Mouse (Mus musculus) left cerebral cortex, postnatal 10 days (tissue): ENCODE data around the gene Srsf5. TPM values are rescaled to one million over a fixed set of nuclear protein-coding genes. Genes with fewer than 3 reads are reported as not detected.

Experiments
- DNase-seq, 2 experiments: peaks; one replicate each; pipeline ENCODE4 v3.0.0; 2021 to 2022; ENCODE audit warnings: low spot score in 2 of 2, mixed read lengths in 1 of 2; ENCODE audit errors: extremely low spot score in 1 of 2
- intact Hi-C: fragments of 180-260 bp; cut with DNase I; formaldehyde crosslinking; loops from one replicate; pipeline ENCODE4 v1.15.1; 2025
- total RNA-seq, 2 experiments: library from RNA; stranded (reverse); gene quantifications; 2 replicates each; pipeline ENCODE4 v1.2.3; 2021

Gene Srsf5
- total RNA-seq = 100 to 1,000 TPM; 338 to 355 TPM

DNA sequence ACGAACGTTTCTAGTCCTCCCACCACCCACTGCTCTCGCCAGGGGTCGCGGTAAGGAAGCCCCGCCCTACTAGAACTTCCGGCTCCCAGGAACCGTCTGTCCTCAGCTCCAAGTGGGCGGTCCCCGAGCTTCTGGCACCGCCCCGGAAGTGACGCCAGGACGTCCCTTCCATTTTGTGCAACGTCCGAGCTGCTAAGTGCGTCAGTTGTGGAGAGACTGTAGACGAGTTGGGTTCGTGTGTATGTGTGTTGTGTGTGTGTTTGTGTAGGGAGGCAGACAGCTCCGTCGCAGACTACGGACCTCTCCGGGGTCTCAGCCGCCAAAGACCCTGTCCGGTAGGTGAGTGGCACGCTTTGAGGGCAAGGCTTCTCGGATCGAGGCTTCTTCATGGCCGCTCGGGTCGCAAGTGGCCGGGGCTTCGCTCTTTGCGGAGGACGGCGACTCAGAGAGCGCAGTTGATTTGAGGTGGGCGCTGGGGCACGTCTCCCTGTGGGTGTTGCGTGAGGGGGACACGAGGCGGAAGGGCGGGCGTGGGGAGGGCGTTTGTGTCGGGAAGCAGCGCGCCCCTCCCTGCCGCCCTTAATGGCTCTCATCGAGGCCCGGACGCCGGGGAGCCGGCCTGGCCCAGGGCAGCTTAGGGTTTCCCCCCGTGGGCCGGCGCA lies at the start of gene Srsf5:
Gene Srsf5, plus strand, starts transcription at position 171 of the 662 bp plus-strand sequence.
- intact Hi-C loops = no loop called here
- peak; percentile 98 for DNase-seq

DNA sequence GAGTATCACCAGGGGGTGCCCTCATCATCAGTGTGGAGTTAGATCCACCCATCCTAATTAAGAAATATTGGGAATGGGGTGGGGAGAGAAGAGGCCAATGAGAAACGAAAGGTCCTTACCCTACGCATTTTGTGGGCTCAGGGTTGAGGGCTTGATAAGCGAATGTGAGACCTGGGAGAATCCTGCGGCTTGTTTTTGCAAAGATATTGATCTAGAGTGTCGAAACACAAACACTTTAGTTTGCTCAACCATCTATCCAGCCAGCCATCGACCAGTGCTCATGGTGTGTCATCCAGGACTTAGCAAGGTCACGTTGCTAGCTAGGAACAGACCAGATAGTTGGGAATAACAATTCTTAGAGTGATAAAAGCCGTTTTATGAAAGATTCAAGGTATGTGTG lies 35.7 kb upstream of the Srsf5 start:
- DNase-seq = no peak
- intact Hi-C loops = no loop called here

DNA sequence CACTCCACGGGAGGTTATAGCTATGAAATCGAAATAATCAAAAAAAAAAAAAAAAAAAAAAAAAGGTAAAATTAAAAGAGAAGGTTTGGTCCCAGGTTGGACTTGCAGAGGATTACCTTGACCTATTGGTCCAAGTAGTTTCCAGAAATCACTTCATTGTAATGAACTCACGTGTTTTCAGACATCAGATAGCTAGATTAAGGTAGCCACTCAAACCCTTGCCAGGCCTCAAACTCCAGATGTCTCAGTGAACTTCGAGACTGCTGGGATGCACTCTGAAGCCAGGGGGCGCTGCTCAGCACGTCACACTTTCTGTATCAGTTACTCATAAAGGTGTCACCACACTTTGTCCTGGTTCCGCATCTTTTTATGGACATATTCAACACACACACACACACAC lies 27.5 kb upstream of the Srsf5 start:
- intact Hi-C loops = no loop called here
- DNase-seq = no peak

DNA sequence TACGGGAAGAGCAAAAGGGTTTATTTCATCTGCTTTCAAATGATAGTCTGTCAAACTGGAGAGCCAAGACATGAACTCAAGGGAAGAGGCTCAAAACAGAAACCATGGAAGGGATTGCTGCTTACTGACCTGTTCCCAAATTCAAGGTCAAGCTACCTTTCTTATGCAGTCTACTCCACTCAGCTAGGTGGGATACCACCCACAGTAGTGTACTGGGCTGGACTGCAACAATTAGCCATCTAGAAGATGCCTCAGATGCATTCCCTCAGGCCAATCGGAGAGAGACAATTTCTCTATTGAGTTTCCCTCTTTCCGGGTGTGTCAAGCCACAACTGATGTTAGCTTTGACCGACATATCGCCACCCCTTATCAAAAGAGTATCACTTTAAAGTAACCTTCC lies 24.0 kb upstream of the Srsf5 start:
- intact Hi-C loops = no loop called here
- DNase-seq = no peak

DNA sequence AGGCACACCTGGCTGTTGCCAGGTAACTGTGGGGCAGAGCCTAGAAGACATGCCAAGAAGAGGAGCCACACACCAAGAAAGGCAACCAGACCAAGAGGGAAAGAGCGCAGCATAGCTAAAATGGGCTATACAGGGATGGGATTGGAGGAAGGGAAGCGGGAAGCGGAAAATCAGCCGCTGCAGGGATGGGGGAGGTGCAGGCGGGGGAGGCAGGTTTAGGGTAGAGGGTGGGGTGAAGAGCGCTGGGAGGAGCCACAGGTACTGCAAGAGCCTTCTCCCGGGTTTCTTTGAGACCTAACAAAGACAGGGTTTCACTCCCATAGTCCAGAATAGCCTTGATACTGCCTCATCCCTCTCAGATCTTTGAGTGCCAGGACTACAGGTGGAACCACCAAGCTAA lies 22.4 kb upstream of the Srsf5 start:
- DNase-seq = peak in 1 of 2 experiments; percentile 52

DNA sequence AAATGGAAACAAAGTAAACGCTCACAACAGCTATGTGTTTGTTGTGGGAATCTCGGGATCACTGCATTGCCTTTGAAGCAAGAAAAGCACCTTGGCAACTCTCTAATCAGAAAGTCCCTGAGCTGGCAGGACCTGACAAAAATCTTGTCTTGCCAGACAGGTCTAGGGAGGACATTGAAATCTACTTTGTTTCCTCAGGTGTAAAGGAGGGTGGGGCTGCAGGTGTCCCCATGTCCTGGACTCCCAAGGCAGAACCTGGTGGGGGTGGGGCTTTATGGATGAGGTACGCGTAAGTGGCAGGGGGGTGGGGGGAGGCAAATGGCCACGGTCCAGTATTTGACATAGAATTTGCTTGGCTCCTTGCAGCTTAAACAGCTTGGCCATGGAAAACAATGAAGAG lies 21.7 kb upstream of the Srsf5 start:
- intact Hi-C loops = no loop called here
- no peak for DNase-seq

More for the DNA sequence above, 22.4 kb upstream of the Srsf5 start:
- intact Hi-C loops = no loop called here

DNA sequence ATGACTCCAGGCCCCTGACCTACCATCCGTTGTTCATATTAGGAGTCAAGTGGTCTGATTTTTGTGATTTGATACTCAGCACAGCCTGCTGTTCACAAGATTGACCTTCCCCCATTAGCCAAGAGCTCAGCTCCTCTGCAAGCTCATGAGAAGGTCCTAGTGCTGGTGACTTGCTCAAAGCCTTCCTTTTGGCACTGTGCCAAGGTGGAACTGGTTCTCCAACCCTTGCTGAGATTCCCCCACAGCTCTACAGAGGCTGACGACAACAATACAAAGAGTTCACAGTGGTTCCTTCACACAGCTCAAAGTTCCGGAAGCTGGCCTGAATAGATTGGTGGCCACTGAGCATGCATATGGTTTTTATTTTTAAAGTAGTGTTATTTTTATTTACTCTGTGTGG lies 21.1 kb upstream of the Srsf5 start:
- DNase-seq = peak; percentile 48 to 84
- intact Hi-C loops = no loop called here

DNA sequence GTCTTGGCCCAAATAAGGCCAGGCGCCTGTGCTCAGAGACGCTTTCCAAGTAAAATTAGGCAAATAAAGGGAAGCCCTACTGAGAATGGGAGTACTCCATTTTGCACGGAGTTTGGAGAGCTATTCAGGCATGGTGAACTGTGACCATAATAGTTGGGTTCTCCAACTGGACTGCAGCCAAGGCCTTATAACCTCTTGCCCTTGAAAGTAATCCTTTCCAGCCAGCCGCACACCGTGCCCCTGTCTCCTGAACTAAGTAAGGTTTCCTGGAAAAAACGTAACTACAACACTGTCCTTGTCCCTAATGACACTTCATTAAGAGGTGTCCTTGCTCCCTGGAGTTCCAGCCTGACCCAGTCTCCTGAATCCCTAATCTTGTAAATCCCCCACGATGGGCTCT lies 19.4 kb upstream of the Srsf5 start:
- DNase-seq = no peak
- intact Hi-C loops = no loop called here

DNA sequence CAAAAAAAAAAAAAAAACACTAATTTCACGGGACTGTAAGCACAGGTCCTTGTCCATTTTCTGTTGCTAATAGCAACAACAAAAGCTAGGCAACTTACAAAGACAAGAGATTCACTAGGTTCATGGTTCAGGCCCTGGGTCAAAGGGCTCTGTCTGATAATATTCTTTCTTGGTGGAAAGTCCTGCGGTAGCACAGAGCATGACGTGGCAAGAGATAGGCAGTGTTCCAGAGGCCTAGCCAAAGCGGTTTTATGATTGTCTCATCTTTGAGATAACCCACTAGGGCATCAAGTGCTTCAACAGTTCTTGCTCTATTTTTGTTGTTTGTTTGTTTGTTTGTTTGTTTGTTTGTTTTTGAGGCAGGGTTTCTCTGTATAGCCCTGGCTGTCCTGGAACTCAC lies 18.8 kb upstream of the Srsf5 start:
- intact Hi-C loops = no loop called here
- DNase-seq = no peak

DNA sequence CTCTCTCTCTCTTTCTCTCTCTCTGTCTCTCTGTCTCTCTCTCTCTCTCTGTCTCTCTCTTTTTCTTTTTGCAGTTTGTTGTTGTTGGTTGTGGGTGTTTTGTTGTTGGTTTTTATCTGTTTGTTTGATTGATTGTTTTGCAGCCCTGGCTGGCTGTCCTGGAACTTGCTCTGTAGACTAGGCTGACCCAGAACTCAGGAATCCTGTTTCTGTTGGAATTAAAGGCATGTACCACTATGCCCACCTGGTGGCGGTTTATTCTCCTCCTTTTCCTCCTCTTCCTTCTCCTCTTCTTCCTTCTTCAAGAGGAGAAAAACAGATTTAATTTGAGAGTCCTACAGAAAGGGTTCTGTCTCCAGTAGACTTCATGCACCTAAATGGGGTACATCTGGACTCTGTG lies 17.8 kb upstream of the Srsf5 start:
- DNase-seq = no peak
- intact Hi-C loops = no loop called here

DNA sequence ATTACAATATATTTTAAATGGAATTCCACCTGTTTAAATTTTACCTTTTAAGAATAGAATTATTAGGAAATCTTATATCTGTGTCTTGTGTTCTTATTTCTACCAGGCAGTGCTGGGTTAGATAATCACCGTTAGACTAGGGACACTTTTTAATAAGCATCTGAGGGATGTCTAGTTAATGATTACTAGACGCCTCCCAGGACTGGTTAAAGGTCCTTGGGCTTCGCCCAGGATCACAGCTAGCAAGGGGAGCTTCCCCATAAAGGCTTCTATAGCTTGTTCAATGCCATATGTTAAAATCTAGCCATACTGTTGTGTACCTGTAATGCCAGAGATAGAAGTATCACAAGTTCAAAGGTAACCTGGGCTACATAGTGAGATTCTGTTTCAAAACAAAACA lies 16.4 kb upstream of the Srsf5 start:
- DNase-seq = no peak
- intact Hi-C loops = no loop called here

DNA sequence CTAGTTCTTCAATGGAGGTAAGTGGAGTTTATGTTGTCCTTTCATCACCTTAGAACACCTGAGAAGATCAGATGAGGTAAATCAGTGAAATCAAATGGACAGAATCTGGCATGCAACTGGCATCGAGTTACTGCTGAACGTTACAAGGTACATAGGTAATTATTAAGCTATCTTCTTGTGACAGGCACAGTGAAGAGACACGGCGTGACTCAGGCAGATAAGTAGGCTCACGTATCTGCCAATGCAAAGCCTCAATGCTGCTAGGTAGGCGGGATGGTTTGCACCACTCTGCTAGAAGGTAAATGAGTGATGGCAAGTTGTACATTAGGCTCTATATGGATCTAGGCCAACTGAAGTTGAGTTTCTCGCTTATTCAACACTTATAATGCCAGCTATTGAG lies 15.2 kb upstream of the Srsf5 start:
- no peak for DNase-seq
- intact Hi-C loops = no loop called here

DNA sequence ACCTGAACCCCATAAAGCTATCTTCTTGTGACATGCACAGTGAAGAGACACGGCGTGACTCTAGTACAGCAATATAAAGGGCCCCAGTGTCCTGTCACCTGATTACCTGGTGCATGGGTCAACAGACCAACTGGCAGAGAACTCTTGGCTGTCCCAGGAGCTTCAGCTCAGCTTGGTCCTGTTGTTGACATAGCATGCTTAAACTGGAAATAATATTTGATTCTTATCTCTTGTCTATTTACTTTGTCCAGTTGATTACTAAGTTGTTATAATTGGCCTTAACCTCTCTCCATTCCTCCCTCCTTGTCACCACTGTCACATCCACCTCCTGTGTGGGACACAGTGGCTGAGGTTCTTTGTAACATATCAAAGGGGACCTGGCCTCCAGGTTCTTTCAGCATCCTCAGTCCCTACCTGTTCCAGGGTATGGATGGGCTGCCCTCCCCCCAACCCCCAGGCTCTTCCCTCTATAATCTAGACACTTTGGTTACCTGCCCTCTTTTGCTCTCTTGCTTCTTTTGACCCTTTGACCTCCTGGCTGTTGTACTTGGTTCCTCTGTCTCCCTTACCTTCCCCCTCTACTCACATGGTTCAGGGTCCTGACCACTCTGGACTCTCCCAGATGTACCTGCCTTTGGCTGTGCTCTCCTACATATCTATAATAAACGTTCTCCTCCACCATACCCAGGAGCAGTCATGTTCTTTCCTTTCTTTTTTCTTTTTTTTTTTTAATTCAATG lies 13.7 kb upstream of the Srsf5 start:
- intact Hi-C loops = no loop called here

DNA sequence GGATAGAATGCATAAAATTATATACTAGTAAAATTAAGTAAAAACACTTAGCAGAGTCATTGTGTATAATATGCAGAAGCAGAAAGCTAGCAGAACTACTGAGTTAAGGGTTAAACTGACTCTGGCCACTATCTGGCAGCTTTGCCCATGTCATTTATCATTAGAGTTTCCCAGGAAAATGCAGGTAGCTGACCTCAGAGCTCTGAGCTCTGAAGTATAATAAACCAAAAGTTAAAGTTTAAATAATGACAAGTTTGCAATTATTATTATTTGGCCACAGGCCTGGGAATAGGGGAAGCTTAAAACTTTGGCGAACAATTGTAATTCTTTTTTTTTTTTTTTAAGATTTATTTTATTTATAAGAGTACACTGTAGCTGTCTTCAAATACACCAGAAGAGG lies 12.4 kb upstream of the Srsf5 start:
- no peak for DNase-seq
- intact Hi-C loops = no loop called here

More for the DNA sequence above, 13.7 kb upstream of the Srsf5 start:
- no peak for DNase-seq

DNA sequence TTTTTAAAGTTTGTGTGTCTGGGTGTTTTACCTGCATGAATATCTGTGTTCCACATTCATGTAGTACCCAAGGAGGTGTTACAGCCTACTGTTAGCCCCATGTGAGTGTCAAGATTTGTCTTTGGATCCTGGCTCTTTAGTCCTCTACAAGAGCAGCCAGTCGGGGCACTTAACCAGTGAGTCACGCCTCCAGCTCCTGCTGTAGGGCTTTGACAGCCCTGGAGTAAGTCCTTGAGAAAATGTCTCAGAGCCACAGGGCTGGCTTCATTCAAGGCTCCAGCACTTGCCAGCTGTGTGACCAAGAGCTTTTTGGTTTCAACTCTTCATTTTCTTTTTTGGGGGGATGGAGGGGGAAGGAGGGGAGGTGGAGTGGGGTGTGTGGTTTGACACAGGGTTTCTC lies 8.6 kb upstream of the Srsf5 start:
- intact Hi-C loops = no loop called here
- no peak for DNase-seq

DNA sequence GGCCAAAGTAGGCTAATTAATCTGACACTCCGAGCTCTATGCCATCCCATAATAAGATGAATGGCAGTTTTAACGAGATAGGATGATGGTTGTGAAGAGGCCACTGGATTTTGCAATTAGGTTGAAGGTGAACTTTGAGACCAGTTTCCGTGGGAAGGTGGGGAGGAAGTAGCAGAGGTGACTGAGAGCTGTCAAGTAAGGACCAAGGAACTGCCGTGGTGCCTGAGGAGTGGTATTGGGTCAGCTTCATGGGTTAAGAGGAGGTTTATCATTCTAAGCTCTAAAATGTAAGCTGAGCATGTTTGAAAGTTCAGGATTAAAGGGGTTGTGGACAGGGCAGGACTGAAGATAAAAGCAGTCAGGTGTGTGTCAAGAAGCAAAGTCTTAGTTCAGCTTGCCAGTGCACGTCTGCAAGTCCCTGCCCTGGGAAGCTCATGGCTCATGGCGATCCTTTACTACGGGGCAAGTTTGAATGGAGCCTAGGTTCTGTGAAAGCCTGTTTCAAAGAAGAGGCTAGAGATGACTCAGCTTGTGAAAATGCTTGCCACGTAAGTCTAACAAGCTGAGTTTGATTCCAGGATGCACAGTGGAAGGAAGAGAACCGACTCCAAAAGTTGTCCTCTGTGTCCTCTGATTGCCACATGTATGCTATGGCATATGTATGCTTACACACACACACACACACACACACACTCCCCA lies 7.8 kb upstream of the Srsf5 start:
- intact Hi-C loops = no loop called here
- DNase-seq = no peak

DNA sequence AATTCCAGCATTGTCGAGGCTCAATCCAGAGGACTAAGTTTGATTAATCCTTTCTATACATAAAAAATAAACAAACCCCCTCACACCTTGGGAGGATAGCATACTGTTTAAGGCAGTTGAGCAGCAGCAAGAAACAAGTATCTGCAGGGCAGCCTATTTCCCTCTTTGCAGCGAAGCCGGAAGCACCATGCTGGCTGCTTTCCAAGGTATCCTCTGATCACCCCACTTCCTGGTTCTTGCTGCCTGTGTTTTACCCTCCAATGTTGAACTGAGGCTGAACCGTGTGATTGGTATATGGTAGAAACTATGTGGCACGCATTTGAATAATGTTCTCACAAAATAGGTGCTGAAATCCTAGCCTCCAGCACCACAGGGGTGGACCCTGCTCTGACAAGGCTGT lies 6.7 kb upstream of the Srsf5 start:
- DNase-seq = peak; percentile 34 to 81
- intact Hi-C loops = no loop called here

DNA sequence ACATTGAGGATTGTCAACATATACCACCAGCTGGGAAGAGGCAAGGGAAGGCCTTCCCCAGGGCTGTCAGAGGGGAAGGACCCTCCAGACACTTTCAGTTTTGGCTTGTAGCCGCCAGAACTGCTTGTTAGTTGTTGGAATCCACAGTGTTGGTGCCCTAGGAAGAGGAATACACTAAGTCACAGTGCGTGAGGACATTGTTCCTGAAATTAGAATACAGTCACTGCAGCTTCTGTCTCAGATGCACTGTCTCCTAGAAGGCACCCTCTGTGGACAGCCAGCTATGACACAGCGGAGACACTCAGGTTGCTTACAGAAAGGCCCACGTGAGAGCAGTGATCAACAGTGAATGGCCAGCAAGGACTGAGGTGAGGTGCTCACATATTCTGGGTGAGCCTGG lies 6.1 kb upstream of the Srsf5 start:
- intact Hi-C loops = no loop called here

DNA sequence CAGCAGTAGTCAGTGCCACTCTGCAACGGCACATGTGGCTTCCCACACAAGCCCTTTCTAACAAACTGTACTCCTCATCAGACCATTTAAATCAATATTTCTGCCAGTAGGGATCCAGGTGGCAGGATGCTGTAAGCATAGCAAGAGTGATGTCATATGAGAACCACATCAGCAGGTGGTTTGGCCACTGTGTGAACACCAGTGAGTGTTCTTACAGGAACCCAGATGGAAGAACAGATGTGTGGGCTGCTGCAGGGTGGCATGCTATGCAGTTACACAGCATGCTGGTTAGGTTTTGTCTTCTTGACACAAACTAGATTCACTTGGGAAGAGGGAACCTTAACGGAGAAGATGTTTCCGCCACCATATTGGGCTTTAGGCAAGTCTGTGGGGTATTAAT lies 3.4 kb upstream of the Srsf5 start:
- DNase-seq = no peak
- intact Hi-C loops = no loop called here

More for the DNA sequence above, 6.1 kb upstream of the Srsf5 start:
- no peak for DNase-seq

DNA sequence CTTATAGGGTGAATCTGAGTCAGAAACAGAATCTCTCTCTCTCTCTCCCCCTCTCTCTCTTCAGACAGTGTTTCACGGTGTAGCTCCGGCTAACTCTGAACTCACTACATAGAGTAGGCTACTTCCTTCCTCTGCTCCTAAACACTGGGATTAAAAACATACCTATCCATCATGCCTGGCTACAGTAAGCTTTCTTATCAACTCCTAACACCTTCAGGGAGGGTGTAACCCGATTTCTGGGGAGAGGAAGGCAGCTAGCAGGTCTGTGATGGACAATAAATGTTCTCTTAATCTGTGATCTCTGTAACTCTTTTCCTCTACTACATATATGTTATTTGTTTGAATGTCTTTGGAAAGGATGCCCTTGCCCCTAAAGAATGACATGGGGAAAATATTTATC lies 1.9 kb upstream of the Srsf5 start:
- intact Hi-C loops = no loop called here
- DNase-seq = no peak
